Mouse (Mus musculus) erythroblast, embryonic 14.5 days (primary cell): ENCODE data around the gene Ttl.

Source experiments
- GATA1 ChIP-seq: IDR thresholded peaks from 2 replicates; pipeline ENCODE4 v1.6.1; 2012; ENCODE audit warnings: low read length, inconsistent platforms, mixed read lengths
- TAL1 ChIP-seq: IDR thresholded peaks from 3 replicates; pipeline ENCODE4 v1.6.1; 2012; ENCODE audit warnings: low read length, inconsistent platforms, mixed read lengths

- TF ChIP-seq TAL1, result no peak
- TF ChIP-seq GATA1, result no peak
Observed at GRCm38 (mm10) chr2:129057256-129057655, 8.5 kb upstream of the Ttl start.
